Mouse (Mus musculus) spleen, postnatal 4 days (tissue): ENCODE results near the gene Adgrd1.
"Not testable (repeated sequence)": the region's sequence is repeated elsewhere in the genome, so short reads cannot be mapped to it uniquely, and the experiment has no call there.

Experiments
- DNase-seq, 2 experiments: peaks; one replicate each; pipeline ENCODE4 v3.0.0; 2022; ENCODE audit warnings: low spot score in 2 of 2

The Adgrd1 gene

GRCm38 (mm10) chr5:129093158-129093557, 3.4 kb upstream of the Adgrd1 start:
- no peak for DNase-seq

GRCm38 (mm10) chr5:129094236-129094635, 2.3 kb upstream of the Adgrd1 start:
- no peak for DNase-seq

- DNase-seq: no peak
Measured at GRCm38 (mm10) chr5:129104043-129104442, 7.5 kb downstream of the Adgrd1 start.

GRCm38 (mm10) chr5:129111729-129112128, 15.2 kb downstream of the Adgrd1 start:
- no peak for DNase-seq

GRCm38 (mm10) chr5:129113741-129114476, 17.4 kb downstream of the Adgrd1 start:
- no peak for DNase-seq

GRCm38 (mm10) chr5:129116299-129116698, 19.7 kb downstream of the Adgrd1 start:
- DNase-seq: no peak

- DNase-seq: no peak
Measured at GRCm38 (mm10) chr5:129117593-129118113, 21.1 kb downstream of the Adgrd1 start.

- no peak for DNase-seq
Measured at GRCm38 (mm10) chr5:129118523-129118922, 22.0 kb downstream of the Adgrd1 start.

GRCm38 (mm10) chr5:129119146-129119545, 22.6 kb downstream of the Adgrd1 start:
- DNase-seq: no peak

GRCm38 (mm10) chr5:129121654-129122285, 25.2 kb downstream of the Adgrd1 start:
- no peak for DNase-seq

GRCm38 (mm10) chr5:129122491-129122890, 25.9 kb downstream of the Adgrd1 start:
- no peak for DNase-seq

- no peak for DNase-seq
Measured at GRCm38 (mm10) chr5:129124070-129124828, 27.7 kb downstream of the Adgrd1 start.

- not testable (repeated sequence) for DNase-seq
Measured at GRCm38 (mm10) chr5:129128310-129128709, 31.8 kb downstream of the Adgrd1 start.

GRCm38 (mm10) chr5:129130301-129130700, 33.8 kb downstream of the Adgrd1 start:
- no peak for DNase-seq

GRCm38 (mm10) chr5:129137405-129137804, 40.9 kb downstream of the Adgrd1 start:
- no peak for DNase-seq

GRCm38 (mm10) chr5:129138576-129138975, 42.0 kb downstream of the Adgrd1 start:
- DNase-seq: no peak

GRCm38 (mm10) chr5:129142801-129143200, 46.3 kb downstream of the Adgrd1 start:
- DNase-seq: no peak

- no peak for DNase-seq
Measured at GRCm38 (mm10) chr5:129145307-129145935, 48.9 kb downstream of the Adgrd1 start.

GRCm38 (mm10) chr5:129146892-129147509, 50.5 kb downstream of the Adgrd1 start:
- DNase-seq: no peak

GRCm38 (mm10) chr5:129148485-129148884, 51.9 kb downstream of the Adgrd1 start:
- DNase-seq: no peak
